Mouse (Mus musculus) heart, postnatal 0 days (tissue): Measurements from ENCODE around the gene Anxa6. TPM values are rescaled to one million over a fixed set of nuclear protein-coding genes. Genes with fewer than 3 reads are reported as not detected.

ENCODE experiments used
- ATAC-seq: fragments of 200-750 bp; cut with Nextera tagmentation; 2 replicates; pipeline ENCODE4 v1.8.0; 2017; ENCODE audit warnings: low read depth, moderate number of reproducible peaks, moderate library complexity; ENCODE audit not compliant: insufficient read depth
- DNase-seq: peaks from one replicate; pipeline ENCODE4 v3.0.0-alpha.2; 2016; ENCODE audit warnings: low spot score
- H3K27ac ChIP-seq: fragments of 300-500 bp; sonication (generic); 2 replicates; pipeline ENCODE4 v1.5.1; 2014; ENCODE audit warnings: low read depth, mild to moderate bottlenecking
- H3K27me3 ChIP-seq: fragments of 300-500 bp; sonication (generic); 2 replicates; pipeline ENCODE4 v1.6.1; 2014; ENCODE audit warnings: low read length, mixed read lengths; ENCODE audit not compliant: control insufficient read depth, insufficient read depth
- H3K36me3 ChIP-seq: fragments of 300-500 bp; sonication (generic); replicated peaks from 2 replicates; pipeline ENCODE4 v1.6.1; 2014; ENCODE audit warnings: low read length, mixed read lengths; ENCODE audit not compliant: control insufficient read depth, insufficient read depth
- H3K4me1 ChIP-seq: fragments of 300-500 bp; sonication (generic); 2 replicates; pipeline ENCODE4 v1.6.1; 2014; ENCODE audit warnings: antibody characterized with exemption; ENCODE audit not compliant: control insufficient read depth, insufficient read depth
- H3K4me2 ChIP-seq: fragments of 300-500 bp; sonication (generic); 2 replicates; pipeline ENCODE4 v1.6.1; 2014; ENCODE audit warnings: low read depth, mild to moderate bottlenecking, low read length, moderate library complexity
- H3K4me3 ChIP-seq: fragments of 300-500 bp; sonication (generic); 2 replicates; pipeline ENCODE4 v1.5.1; 2014; ENCODE audit warnings: low read depth, low read length
- H3K9ac ChIP-seq: fragments of 300-500 bp; sonication (generic); replicated peaks from 2 replicates; pipeline ENCODE4 v1.6.1; 2014; ENCODE audit warnings: low read depth, low read length, mixed read lengths
- H3K9me3 ChIP-seq: fragments of 300-500 bp; sonication (generic); replicated peaks from 2 replicates; pipeline ENCODE4 v1.6.1; 2016; ENCODE audit warnings: low read length; ENCODE audit not compliant: control insufficient read depth
- CTCF ChIP-seq: IDR thresholded peaks from 2 replicates; pipeline ENCODE4 v1.5.1; 2016; ENCODE audit warnings: antibody characterized with exemption, control low read depth, low read depth
- EP300 ChIP-seq: IDR thresholded peaks from 2 replicates; pipeline ENCODE4 v1.6.1; 2016; ENCODE audit warnings: antibody characterized with exemption, low read depth
- WGBS: fragments of 180-500 bp; shearing (Covaris S2); extraction: QIAGEN DNeasy Blood & Tissue Kit; methylation state at CpG from one replicate; pipeline ENCODE4 v1.1.7; 2014; 5-methylcytosine and 5-hydroxymethylcytosine counted together
- polyA plus RNA-seq: library from polyadenylated mRNA; unstranded; fragments of >200 nt; fragmentation: Nextera tagmentation; extraction: Ambion mirVana; gene quantifications from 2 replicates; pipeline ENCODE4 v1.2.1, GENCODE M21; 2015
- total RNA-seq: library from RNA; depleted of rRNA; stranded (reverse); fragments of >200 nt; gene quantifications from 2 replicates; pipeline ENCODE4 v1.2.3, GENCODE M21; 2014; ENCODE audit warnings: low replicate concordance

Anxa6 gene
- total and polyA plus RNA-seq, 2 experiments from 2014 or later, result 250 to 306 TPM

DNA sequence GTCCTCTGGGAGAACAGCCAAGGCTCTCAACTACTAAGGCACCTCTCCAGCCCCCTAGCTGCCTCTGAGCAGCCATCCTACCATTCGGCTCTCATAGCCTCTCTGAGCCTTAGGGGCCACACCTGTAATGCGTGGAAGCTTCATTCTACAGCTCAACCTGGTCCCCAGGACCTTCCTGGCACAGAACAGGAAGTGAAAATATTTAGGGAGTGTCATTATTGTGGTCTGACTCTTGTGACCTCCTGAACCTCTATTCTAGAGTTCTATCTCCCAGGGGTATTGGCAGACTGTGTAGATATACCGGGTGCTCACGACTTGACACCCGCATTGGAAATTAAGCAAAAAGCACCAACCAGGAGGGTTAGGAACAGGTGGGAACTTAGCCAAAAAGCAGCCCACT is 43.0 kb upstream of the Anxa6 start:
- H3K4me3 ChIP-seq, result no peak overlapping the region
- H3K27me3 ChIP-seq, result no peaks in the 10 kb centered on the region
- no peak for DNase-seq
- no peak for ATAC-seq
- no peaks in the 10 kb centered on the region for H3K36me3 ChIP-seq
- H3K27ac ChIP-seq, result peak overlapping the region; percentile 95
- peak overlapping the region; percentile 89 for H3K4me2 ChIP-seq
- H3K9me3 ChIP-seq, result 0 out of 2 replicates have a peak, but pooled peaks cover 3% of the 10 kb centered on the region
- no peak for TF ChIP-seq EP300
- no peak for TF ChIP-seq CTCF
- H3K4me1 ChIP-seq, result peaks cover 45% of the 10 kb centered on the region
- WGBS, result 68% methylated on average over 5 of the region's 5 CpGs
- H3K9ac ChIP-seq, result no peak overlapping the region; the same call in 1 of the 2 replicates

GRCm38 (mm10) chr11:55075602-55076001 is 42.4 kb upstream of the Anxa6 start:
- Histone ChIP-seq H3K4me1 (peaks cover 45% of the 10 kb centered on the region), H3K27me3 (no peaks in the 10 kb centered on the region), H3K36me3 (no peaks in the 10 kb centered on the region), H3K9me3 (0 out of 2 replicates have a peak, but pooled peaks cover 3% of the 10 kb centered on the region), H3K9ac (no peak overlapping the region), H3K27ac (peak overlapping the region; percentile 95), H3K4me2 (no peak overlapping the region), H3K4me3 (no peak overlapping the region)
- TF ChIP-seq EP300 (no peak), CTCF (no peak)
- ATAC-seq (peak; percentile 50; the same call in 1 of the 2 replicates), DNase-seq (peak; percentile 79)
- WGBS, result 24% methylated on average over 2 of the region's 2 CpGs

- H3K27me3 ChIP-seq, result no peaks in the 10 kb centered on the region
- H3K9me3 ChIP-seq, result no peaks in the 10 kb centered on the region
- no peak for ATAC-seq
- peak overlapping the region; percentile 95 for H3K27ac ChIP-seq
- no peak overlapping the region for H3K4me2 ChIP-seq
- no peak for TF ChIP-seq EP300
- no peak for TF ChIP-seq CTCF
- peaks cover 43% of the 10 kb centered on the region for H3K4me1 ChIP-seq
- H3K4me3 ChIP-seq, result no peak overlapping the region
- no peak for DNase-seq
- no peaks in the 10 kb centered on the region for H3K36me3 ChIP-seq
- WGBS, result 52% methylated on average over 10 of the region's 10 CpGs
- no peak overlapping the region for H3K9ac ChIP-seq
Measured at GRCm38 (mm10) chr11:55073191-55073590, 39.9 kb upstream of the Anxa6 start.

DNA sequence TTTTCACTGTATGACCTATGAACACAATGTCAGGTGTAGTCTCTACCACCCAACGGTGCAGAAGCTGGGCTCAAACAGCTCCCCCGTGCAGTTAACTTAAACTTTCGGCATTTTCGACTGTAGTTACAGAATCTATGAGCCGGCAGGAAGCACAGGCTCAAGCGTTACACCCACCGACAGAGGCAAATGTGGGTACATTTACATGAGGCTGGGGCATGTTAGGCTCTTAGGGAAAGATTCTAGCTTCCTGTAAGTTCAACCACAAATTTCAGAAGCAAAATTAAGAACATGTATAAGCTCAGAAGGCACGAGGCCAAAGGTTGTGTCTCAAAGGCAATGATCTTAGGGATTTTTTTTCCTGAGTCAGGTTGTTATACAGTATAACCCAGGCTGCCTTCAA is 39.2 kb upstream of the Anxa6 start:
- TF ChIP-seq CTCF (no peak), EP300 (no peak)
- 84% methylated on average over 8 of the region's 8 CpGs for WGBS
- no peak for ATAC-seq

GRCm38 (mm10) chr11:55071344-55071743 is 38.1 kb upstream of the Anxa6 start:
- 93% methylated on average over 5 of the region's 5 CpGs for WGBS
- no peak overlapping the region for H3K4me2 ChIP-seq
- TF ChIP-seq EP300 (no peak), CTCF (no peak)
- H3K9me3 ChIP-seq, result no peaks in the 10 kb centered on the region
- no peaks in the 10 kb centered on the region for H3K36me3 ChIP-seq
- H3K27ac ChIP-seq, result no peak overlapping the region
- H3K4me1 ChIP-seq, result peaks cover 30% of the 10 kb centered on the region
- H3K4me3 ChIP-seq, result no peak overlapping the region
- no peak for ATAC-seq
- no peak overlapping the region for H3K9ac ChIP-seq
- no peaks in the 10 kb centered on the region for H3K27me3 ChIP-seq
- DNase-seq, result no peak

More for the DNA sequence above, 39.2 kb upstream of the Anxa6 start:
- Histone ChIP-seq H3K4me1 (peaks cover 41% of the 10 kb centered on the region), H3K9me3 (no peaks in the 10 kb centered on the region), H3K36me3 (no peaks in the 10 kb centered on the region), H3K27ac (no peak overlapping the region; the same call in 1 of the 2 replicates), H3K27me3 (no peaks in the 10 kb centered on the region), H3K9ac (no peak overlapping the region), H3K4me2 (no peak overlapping the region), H3K4me3 (no peak overlapping the region)
- DNase-seq, result no peak

- H3K4me3 ChIP-seq, result no peak overlapping the region
- no peaks in the 10 kb centered on the region for H3K36me3 ChIP-seq
- no peaks in the 10 kb centered on the region for H3K9me3 ChIP-seq
- ATAC-seq (peak; percentile 84), DNase-seq (peak; percentile 77)
- peaks cover 13% of the 10 kb centered on the region for H3K4me1 ChIP-seq
- no peak overlapping the region for H3K4me2 ChIP-seq
- no peaks in the 10 kb centered on the region for H3K27me3 ChIP-seq
- TF ChIP-seq EP300 (no peak; the same call in 1 of the 2 replicates), CTCF (no peak)
- 35% methylated on average over 2 of the region's 2 CpGs for WGBS
- no peak overlapping the region for H3K9ac ChIP-seq
- peak overlapping the region; percentile 86 for H3K27ac ChIP-seq
Measured at GRCm38 (mm10) chr11:55069023-55069422, 35.8 kb upstream of the Anxa6 start.
